Mouse (Mus musculus): ENCODE measurements around the gene Yaf2.

Yaf2 gene

DNA sequence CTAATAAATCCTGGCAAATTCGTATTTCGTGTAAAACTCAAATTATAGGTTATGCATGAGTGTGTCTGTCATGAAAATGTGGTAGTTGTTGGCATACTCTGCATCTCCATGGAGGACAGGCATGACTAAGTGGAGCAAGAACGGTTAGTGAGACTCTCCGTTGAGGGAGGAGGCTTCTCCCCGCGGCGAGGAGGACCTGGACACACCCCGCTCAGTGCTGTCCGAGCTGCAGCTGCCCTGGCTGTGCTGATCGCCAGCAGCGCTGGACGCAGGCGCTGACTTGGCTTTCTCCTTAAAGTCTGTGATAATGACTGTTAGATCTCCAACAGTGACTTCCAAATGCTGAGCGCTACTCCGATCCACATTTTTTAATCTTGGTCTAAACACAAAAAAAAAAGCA lies 51.5 kb downstream of the Yaf2 start:
- DNase-seq = no peak

DNA sequence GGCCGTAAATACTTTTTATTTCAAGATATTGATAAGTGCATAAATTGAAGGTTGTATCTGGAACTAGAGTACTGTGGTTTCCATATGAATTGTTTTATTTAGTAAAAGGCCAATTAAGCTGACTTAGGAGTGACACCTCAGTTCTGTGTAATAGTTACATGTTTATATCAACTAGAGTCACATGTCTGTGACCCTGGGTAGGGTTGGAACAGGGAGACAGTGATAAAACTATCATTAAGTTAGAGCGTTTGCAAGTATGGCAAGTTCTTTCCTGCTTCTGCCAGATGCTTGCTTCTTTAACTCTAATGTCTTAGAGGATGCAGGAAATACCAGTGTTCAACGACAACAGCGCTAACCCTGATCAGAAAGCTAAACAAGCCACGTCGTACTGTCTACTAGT lies 52.4 kb downstream of the Yaf2 start:
- DNase-seq = no peak

DNA sequence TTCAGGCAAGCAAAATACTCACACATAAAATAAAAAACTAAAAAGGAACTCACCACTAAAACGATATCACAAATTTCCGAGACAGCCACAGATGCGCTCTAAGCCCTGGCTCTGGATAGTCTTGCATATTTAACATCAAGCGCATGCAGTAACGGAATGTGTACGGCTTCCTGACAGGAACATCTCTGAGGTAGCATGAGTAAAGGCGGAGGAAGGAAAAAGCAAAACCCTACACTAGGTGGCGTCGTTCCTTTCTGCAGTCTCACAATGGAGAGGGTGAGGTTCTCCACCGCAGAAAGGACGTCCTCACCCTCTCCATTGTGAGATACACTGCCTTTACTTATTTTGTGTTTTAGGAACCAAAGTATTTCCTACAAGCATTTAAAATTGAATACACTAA lies 53.4 kb downstream of the Yaf2 start:
- no peak for DNase-seq

DNA sequence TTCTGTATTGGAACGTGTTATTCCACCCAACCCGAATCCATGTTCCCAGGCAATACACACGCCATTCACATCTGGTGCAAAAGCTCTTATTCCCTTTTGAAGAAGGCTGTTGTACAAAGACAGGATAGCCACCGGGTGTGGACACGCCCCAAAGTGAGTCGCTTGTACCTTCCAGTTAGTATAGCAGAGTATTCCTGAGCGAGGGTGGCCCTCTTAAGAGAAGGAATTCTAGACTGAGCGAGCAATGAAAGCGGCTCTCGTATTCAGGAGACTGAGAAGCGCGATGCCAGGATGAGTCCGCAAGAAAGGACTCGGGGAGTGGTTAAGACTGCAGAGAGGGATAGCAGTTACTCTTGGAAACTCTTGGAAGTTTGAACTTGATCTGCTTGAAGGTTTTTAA lies 60.5 kb downstream of the Yaf2 start:
- no peak for DNase-seq

DNA sequence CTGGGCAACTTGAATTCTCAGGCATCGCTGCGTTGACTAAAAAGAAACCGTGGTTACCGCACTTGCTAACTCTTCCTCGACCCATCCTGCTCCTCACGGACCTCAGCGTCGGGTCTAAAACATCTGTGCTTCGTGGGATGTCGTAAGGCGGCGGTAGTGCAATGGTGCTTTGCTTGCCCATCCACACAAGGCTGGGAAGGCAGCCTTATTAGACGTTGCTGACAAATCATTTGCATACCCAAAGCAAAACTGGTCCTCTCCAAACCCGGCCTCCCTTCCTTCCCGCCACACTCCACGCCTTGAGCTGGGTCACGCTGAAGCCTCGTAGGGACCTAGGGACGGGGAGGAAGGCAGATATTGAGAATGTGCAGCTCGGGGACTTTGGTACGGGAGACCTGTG lies 61.1 kb downstream of the Yaf2 start:
- no peak for DNase-seq

DNA sequence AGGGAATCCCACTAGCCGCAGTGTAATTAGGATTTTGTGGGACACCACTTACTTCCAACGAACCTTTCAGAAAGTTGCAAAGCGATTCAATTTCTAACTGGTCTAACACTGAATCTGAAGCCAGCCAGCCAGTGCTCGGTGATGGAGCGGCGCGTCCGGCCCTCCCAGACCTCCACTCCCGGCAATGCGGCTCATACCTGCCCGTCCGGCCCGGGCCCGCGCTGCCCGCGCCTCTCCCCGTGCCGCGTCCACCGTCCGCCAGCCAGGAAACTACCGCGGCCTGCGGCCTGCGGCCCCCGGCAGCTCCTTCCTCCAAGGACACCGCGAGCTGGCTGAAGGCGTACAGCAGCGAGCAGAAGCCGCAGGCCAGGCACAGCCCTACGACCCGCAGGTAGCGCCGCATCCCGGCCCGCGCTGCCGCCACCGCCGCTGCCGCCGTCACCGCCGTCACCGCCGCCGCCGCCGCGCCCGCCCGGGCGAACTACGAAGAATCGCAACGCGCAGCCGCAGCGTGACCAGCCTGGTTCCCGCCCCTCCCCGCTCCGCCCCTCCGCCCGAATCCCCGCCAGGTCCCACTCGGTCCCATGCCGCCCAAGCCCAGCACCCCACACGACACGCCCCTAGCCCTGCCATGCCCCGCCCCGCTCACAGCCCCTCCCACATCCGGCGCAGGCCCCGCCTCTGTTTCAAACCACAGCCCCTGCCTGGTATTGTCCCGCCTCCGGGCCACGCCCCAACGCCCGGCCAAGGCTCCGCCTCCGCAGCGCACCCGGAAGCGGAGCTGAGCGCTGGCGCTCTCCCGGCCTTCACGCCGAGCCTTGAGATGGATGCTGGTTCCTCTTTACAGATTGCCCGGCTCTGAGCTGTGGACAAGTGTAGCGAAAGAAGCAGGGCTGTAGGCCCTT lies 61.8 kb downstream of the Yaf2 start, which contains the start of gene Gxylt1:
Gene Gxylt1, minus strand, starts transcription at position 501 of the 905 bp plus-strand sequence.
- DNase-seq = peak; percentile 100

DNA sequence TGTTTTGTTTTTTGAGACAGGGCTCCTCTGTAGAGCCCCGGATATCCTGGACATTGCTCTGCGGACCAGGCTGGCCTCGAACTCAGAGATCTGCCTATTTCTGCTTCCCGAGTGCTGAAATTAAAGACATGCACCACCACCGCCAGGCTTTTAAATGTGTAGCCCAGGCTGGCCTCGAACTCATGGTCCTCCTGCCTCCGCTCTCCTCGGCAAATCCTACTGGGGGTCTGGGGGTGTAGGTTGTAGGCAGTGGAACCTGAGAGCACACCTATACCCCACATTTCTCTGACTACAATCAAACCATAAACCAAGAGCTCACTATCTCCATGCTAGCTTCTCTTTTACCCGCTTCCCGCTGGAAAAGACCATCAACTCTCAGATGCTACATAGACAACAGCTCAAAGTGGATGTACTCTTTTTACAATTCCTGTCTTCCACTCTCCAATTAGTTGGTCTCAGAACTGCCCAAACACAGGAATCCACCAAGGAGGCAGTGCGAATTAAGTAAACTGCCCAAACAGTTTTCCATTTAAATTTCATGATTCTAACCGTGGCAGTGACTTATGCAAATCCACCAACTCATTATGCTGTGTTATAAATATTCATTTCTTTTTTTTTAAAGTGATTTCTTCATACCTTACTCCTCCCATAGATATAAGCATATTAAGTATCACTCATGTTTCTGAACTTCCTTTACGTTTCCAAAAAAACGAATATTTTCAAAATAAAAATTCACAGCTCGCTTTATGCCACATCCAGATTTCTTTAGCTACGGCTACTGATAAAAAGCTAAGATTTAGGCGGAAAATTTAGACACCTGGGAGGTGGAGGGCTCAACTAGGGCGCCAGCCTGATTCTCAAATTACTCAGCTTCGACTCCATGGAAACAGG lies 62.7 kb downstream of the Yaf2 start:
- DNase-seq = no peak

DNA sequence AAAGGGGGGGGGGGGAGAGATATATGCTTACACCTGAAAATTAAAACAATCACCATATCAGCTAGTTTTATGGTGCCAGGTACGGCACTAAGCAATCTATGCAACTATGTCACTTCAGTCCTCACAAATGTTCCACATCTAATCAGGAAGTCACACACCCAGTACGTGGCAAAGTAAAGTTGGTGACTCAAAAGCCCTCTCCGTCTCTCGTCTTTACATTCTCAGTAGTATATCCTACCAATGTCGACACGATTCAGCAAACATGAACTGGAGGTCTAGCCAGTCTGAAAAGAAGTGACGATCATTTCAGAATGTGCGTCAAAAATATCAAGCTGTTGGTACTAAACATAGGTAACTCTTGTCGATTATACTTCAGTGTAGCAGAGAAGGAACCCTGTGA lies 63.8 kb downstream of the Yaf2 start:
- DNase-seq = no peak

DNA sequence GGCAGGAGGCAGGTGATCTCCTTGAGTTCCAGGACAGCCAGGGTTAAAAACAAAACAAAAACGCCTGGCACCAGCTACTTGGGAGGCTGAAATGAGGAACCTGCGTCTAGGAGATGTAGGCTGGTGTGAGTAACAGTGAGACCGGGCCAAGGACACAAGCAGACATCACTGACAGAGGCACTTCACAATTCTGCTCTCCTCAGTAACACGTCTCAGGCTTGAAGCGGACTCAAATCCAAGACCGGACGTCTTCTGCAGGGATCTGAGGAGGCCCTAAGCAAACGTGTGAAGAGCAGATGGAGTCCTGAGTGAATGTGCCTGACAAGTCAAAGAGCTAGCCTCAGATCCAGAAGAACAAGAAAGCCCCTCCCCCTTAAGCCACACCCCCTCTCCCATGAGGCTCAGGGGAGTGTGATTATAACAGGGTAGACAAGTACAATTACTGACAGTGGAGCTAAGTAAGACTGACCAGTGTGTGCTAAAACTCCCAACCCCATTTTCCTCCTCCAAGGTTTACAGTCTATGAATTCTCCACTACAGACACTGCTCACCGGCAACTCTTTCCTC lies 66.4 kb downstream of the Yaf2 start:
- DNase-seq = no peak

DNA sequence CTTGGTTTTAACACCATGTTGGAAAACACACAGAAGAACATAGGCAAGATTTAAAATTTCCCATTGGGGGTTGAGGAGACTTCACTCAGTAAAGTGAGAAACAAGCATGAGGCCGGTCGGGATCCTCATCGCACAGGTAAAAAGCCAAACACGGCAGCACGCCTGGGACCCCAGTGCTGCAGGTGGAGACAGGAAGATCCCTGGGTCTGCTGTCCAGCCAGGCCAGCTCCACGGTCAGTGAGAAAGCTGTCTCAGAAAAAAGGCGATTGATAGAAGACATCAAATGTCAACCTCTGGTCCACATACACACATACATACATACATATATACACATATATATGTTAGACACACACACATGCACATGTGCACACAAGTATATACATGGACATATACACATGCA lies 67.2 kb downstream of the Yaf2 start:
- DNase-seq = no peak

DNA sequence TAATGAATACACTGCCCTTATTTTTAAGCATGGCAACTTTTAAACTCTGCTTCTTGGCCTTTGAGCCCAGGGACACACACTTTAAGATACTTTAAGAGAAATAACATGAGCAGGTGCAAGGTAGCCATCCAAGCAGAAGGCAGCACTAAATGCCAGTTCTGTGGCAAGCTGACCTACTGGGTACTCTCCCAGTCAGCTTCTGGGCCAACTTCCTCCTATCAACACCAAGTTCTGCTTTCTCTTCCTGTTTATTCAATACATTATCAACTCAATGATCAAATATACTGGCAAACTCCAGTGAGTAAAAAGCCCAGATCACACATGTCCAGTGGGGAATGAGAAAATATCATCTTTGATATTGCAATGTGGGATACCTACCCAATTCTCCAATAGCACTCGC lies 68.7 kb downstream of the Yaf2 start:
- no peak for DNase-seq

DNA sequence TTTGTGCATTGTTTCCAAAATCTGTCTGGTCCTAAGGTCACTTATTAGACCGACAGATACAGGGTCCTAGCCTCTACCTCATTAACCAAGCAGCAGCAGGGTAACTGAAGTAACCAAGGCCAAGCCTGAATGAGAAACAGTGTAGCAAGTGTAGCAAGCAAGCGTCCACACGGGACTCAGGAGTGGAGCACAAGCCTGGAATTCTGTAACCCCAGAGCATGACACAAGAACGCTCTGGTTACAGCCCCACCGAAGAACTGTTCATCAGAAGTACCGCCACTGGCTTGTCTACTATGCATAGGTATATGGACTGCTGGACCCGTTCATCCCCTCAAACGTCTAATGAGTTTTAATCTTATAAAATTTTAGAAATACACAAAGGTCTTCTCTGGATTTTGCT lies 69.3 kb downstream of the Yaf2 start:
- no peak for DNase-seq

DNA sequence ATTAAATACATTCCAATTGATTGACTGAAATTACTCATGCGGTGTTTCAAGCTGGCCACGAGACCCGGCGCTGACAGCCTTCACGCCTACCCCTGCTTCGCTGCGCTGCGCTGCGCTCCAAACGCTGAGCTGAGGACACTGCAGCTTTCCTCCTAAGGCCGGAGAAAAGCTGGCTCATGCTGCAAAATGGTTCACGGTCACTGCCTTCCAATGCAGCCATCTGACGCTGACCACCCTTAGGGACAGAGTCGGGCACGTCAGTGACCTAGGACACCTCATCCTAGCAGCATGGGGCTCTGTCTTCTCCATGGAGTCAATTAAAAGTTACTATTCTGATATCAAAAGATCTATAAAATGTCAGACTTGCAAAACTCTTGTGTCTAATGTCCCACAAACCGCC lies 70.4 kb downstream of the Yaf2 start:
- no peak for DNase-seq

DNA sequence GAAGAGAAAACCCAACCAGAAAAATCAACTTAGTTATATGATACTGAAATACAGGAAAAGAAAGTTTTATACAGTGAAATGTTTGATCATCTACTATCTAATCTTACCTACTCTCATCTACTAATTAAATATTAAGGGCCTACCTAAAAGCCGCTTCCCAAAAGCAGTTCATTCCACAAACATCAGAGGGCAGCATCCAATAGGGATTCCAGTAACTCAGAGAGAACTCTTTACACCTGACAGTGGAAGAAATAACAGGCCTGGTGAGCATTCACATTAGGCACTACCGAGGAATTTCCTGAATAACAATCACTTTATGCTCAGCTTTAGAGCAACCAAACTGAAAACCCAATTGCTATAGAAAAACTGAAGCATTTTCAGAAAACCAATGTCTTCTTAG lies 71.0 kb downstream of the Yaf2 start:
- DNase-seq = peak; percentile 59

DNA sequence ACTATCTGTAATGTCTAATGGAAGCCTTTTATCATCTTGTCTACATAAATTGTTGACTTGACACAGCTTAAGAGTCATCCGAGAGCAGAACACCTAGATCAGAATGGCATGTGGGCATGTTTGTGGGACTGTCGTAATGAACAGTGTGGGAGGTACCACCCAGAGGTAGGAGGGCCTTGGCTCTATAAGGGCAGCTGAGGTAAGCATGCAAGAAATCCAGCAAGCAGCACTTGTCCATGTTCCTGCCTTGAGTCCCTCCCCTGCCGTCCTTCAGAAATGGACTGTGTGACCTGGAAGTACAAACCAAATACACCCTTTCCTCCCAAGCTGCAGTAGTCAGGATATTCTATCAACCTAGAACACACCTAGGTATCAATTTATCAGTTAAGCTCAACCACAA lies 71.5 kb downstream of the Yaf2 start:
- DNase-seq = no peak

DNA sequence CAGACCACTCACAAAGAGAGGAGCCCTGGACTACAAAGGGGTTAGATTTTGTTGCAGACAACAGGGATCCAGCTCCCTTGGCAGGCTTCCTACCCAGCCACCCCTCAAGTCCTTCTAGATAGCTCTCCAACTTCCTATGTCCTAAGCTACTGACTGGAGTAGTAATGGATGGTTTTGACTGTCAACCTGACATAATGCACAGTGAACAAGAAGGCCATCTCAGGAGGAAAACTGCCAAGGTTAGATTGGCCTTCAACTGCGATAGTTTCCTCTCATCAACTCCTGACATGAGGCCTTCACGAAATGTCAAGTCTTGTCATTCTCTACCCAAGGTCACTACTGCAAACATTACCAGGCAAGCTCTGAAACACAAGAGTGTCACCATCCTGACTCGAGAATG lies 72.5 kb downstream of the Yaf2 start:
- no peak for DNase-seq

DNA sequence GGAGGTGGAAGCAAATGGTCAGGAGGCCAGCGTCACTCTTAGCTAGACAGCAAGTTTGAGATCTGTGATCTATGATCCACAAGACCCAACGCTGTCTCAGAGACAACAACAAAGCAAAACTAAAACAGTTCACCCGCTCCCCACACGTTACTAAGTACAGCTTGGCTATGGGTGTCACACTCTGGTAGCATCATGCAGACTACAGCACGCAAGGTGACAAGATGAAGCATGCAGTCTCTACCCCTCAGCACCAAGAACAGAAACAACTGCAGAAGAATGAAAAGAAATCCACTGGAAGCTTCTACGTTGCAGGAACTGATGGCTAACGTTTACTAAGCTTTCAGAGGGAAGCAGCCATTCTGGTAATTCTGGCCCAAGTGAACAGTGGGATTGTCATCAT lies 73.2 kb downstream of the Yaf2 start:
- DNase-seq = no peak

DNA sequence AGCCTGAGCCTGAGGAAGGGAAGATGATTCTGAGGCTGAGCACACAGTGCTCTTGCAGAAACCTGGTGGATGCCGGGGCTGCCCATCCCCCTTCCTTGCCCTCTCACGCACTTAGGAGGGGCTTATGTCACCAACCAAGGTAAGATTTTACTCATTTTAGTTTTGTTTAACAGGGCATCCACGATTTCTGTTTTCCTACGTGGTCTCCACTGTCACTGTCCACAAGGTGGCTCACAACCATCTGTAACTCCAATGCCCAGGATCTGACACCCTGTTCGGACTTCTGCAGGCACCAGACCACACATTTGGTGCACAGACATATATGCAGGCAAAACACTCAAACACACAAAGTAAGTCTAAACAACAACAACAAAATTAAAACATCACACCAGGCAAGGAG lies 73.9 kb downstream of the Yaf2 start:
- no peak for DNase-seq

DNA sequence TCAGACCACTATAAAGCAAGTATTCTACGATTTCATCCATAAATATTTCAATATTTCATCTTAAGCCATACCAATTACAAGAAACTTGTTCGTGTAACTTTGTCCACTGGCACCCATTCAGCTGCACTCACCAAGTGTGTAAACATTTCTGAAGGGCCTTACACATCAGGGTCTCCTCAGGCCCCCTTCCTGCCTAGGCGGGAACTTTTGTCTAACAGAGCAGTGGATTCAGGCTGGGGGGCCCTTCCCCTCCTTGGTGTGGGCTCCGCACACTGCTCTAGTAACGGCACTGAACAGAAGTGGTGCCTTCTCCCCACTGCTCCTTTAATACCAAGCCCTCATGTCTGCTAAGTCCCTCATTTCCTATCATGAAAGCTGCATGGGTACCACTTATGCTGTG lies 74.5 kb downstream of the Yaf2 start:
- no peak for DNase-seq

DNA sequence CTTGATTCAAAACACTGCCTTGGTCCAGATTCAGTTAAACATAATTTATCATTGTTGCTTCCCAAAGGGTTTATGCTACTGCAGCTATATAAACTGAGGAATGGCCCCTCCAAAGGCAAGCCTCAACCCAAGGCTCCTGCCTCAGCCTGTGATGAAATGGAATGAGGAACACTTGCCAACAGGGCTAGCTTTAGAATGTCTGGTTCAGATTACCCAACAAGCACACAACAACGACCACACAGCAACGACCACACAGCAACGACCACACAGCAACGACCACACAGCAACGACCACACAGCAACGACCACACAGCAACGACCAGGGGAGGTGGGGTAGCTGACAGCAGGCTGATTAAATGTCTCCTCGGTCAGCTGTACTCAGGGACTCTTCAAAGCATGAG lies 76.8 kb downstream of the Yaf2 start:
- no peak for DNase-seq

DNA sequence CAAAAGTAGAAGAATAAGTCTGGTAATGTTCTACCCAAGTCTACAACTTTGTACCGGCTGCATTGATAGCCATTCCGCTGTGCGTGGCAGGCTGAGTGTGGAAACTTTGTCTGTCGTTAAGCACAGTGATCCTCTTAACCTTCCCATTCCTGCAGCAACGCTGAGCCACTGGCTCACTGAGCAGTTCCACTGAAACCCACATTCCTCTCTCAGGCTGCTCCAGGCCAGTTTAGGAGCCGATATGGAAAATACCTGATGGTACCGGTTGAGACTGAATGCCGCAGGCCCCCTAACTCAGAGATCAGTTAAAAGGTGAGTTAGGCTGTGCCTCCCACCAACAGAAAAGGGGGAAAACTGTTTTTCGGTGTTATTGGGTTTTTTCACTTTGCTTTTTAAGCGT lies 81.4 kb downstream of the Yaf2 start:
- no peak for DNase-seq

DNA sequence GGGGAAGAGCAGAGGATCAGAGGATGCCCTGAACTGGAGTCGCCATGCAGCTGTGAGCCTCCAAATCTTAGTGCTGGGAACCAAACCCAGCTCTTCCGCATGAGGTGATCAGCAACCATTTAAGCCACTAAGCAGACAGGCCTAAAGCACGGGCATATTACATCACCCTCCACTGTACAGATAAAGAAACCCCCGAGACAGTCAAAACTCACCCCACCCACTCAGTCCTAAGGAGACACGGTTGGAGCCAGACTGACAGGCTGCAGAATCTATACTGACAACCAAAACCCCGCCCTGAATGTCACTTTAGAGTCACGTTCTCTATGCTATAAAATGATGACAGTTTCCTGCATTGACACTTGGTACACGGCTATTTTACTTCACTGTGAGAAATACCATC lies 83.6 kb downstream of the Yaf2 start:
- DNase-seq = no peak

DNA sequence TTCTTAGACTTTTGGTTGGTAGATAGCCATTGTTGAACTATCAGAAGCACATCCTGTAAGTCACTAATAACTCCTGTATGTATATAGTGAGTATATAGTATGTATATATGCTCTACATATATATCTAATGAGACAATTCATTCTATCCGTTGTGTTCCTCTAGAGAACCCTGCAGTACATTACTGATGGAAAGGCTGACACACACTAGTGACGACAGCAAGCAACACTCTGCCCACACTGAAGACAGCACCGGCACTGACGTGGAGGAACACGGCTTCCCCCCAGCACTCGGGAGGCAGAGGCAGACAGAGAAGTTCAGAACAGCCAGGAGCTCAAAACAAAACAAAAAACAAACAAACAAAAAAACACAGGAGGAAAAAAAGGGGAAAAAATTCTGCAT lies 84.3 kb downstream of the Yaf2 start:
- peak; percentile 69 for DNase-seq

Measured in right cerebral cortex, adult 18-20 months (tissue).